Mouse (Mus musculus) thymus, postnatal 36 days (tissue): ENCODE data around the gene Chst14.

Experiments used
- DNase-seq, 2 experiments: peaks; one replicate each; pipeline ENCODE4 v3.0.0; 2022; ENCODE audit warnings: mixed read lengths in 2 of 2

Chst14 gene

DNA sequence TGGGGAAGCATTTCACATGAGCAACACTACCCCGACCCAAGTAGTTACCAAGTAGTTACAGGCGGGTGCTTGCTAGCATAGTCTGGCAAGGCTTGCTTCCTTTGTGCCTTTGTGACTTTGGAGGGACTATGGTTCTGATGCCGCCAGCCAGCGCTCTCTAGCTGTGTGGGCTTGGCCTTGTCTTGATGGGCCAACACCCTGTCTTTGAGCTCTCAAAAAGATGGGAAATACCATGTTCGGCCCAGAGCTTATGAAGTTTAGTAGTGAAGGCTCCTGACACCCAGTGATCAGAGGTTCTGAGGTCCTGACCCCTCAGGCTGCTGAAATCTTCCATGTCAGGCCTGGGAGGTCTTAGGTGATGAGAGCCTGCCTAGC lies 20.2 kb upstream of the Chst14 start:
- DNase-seq, result no peak

DNA sequence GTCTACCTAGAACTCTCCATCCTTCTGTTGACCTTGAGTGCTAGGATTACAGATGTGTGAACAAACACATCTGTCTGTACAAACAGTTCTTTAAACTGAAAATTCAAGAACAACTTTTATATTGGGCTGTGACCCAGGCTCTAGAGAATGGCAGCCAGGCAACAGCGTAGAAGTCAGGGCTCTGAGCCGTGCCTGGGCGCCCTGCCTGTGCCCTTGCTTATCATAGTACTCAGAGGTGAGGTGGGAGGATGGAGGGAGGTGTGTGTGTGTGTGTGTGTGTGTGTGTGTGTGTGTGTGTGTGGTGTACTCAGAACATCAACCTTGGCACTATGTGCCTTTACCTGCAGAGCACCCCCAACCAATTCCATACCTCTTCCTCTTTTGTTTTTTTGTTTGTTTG lies 18.5 kb upstream of the Chst14 start:
- DNase-seq, result no peak

DNA sequence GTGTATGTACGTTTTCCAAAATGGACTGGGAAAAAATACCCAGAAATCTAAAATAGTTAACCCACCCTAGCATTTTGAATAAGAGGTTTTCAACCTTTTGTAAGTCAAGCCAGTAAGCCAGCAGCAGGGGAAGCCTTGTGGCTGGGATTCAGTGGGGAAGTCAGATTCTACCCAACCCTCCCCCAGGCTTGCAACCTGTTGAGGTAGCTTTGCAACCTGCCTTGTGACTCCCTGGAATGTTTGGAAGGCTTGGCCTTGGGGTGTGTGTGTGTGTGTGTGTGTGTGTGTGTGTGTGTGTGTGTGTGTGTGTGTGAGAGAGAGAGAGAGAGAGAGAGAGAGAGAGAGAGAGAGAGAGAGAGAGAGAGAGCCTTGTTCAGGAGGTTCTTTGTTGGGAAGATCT lies 17.1 kb upstream of the Chst14 start:
- DNase-seq, result no peak

DNA sequence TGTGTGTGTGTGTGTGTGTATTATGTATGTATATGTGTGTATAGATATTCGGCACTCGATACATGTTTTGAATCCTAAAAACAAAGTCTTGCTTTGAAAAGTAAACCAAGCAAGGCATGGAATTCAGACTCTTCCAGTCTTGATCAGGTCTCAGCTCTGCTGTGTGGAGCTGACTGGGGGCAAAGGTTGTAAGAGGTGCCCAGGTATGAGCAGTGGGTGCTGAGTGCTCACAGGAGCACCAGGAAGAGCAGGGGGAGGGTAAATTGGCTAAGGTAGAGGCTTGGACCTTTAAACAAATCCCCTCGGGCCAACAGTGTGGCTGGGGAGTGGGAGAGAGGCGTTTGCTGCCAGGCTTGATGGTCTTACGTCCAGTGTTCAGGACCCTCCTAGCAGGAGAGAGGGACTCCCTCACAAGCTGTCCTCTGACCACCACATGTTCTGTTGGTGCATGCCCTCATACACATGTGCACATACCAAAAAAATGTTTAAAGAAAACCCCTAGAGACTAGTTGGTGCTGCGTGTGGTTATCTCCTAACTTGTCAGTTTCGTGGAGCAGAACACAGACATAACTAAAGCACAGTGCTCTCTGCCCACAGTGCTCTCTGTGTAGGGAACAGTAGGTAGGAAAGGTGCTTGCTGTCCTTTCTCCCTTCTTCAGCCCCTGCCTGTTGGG lies 15.6 kb upstream of the Chst14 start:
- DNase-seq, result no peak

DNA sequence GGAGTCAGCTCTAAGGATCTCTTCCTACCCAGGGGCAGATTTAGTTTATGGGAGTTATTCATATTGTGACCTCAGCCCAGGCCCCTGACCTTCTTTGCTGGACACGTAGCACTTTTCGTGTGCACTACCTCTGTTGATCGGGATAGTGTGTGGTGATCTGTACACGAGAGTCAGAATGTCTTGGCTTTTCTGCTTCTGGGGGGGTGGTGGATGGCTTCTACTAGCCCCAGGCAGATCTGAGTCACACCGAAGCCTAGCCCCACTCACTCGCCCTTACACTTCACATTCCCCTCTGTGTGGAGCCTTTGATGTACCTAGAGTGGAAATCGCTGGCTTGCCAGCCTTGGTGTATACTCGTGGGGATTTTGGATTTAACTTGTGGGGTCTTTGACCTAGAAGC lies 13.6 kb upstream of the Chst14 start:
- no peak for DNase-seq

DNA sequence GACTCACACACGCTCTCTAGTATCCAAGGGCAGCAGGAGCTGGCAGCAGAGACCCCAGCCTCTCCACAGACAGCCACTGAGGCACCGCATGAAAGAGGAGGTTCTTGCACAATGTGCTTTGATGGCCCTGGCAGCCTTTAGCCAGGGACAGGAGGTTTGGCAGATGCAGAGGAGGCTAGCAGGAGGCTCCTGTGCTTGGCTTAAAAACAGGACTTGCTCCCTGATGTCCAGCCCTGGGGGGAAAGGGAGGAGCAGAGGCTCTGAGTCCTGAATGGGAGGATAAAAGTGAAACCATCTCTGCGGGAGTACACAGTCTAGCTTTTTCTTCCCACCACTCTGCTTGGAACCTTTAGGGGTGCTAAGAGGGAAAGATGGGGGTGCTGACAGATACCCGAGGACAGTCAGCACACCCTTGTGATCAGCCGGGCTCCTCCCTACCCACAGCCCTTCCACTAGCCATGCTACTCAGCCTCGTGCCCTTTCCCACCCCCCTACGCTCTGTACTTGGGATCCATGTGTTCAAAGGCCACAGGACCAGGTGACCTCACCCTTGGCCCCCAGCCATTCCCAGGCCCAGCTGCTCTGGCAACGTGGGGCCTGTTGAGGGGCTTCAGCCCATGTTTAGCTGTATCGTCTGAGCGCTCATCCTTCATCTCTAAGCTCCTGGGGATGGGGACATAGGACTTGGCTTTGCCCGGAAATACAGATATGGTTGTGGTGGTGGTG lies 12.6 kb upstream of the Chst14 start:
- no peak for DNase-seq

DNA sequence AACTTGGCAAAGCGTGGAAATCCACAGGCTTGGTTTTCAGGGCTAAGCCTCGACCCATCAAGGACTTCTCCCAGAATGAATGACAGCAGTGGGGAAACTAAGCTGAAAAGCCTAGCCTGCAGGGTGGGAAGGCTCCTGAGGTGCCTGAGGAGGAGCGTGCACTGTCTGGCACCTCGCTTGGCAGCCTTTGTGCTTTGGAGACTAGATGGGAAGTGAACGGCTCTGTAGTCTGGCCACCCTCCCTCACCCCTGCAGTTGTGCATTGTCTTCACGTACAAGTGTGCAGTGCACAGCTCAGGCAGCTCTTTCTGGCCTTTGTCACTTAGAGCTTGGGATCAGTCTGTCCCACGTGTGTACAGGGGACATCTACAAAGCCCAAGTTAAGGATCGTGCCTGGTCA lies 11.6 kb upstream of the Chst14 start:
- DNase-seq, result no peak

DNA sequence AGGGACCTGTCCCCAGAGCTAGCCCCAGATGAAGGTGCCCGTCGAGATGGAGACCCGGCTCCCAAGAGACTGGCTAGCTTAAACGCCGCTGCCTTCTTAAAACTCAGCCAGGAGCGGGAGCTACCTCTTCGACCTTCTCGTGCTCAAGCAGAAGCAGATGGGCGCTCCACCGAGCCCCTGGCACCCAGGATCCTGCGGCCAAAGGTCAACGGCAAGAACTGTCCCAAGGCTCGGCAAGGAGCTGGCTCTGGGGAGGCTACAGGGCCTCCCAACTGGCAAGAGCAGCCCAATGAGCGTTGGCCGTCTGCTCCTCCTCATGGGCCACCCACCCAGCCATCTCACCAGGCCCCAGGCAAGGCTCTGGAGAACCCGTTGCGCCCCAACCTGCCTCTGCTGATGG lies 9.9 kb upstream of the Chst14 start:
- DNase-seq, result no peak

DNA sequence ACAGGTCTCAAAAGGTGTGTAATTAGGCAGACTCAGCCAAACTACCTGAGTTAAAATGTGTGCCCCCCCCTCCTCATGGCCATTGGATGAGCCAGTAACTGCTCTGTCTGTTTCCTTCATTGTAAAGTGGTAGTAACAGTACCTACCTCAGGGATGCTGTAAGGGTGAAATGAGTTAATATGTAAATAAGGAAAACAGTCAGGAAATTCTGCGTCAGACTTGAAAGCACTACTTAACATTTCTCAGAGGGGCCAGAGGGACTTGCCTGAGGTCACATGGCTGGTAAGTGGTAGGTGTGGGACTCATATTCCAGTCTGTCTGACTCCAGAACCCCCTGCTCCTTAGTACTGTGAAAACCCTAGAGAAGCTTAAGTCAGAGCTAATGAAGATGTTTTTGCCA lies 7.8 kb upstream of the Chst14 start:
- no peak for DNase-seq

DNA sequence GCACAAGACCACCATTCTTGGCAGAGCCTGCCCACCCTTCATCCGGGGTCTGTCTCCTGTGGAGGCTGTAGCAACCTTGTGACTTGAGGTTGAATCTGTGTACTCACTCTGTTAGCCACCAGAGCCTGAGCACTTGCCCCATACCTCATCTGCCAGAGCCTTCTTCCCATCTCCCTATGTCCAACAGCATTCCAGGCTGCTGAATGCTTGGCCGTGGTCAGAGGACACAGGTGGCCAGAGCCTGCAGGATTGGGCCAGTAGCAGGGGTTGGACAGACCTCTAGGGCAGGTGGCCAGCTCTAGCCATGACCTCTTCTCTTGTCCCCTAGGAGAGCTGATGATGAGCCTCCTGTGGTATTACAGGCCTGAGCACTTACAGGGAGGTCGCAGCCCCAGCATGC lies 5.9 kb upstream of the Chst14 start:
- DNase-seq, result no peak

DNA sequence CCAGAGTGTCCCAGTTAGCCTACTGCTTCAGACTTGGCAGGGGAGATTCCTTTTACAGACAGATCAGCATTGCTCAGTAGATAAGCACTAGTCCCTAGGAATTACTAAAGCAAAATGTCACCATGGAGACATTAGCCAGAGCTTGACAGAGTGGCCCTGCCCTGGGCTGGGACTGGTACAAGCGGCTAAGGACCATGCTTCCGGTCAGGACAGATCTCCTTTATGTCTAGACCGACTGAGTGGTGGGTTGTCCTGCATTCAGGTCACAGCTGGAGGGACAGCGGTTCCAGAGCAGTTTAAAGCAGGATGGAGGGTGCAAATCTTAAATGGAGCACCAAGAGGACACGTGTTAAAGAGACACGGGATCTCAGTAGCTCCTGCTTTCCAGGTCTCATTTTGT lies 344 bp upstream of the Chst14 start:
- no peak for DNase-seq

DNA sequence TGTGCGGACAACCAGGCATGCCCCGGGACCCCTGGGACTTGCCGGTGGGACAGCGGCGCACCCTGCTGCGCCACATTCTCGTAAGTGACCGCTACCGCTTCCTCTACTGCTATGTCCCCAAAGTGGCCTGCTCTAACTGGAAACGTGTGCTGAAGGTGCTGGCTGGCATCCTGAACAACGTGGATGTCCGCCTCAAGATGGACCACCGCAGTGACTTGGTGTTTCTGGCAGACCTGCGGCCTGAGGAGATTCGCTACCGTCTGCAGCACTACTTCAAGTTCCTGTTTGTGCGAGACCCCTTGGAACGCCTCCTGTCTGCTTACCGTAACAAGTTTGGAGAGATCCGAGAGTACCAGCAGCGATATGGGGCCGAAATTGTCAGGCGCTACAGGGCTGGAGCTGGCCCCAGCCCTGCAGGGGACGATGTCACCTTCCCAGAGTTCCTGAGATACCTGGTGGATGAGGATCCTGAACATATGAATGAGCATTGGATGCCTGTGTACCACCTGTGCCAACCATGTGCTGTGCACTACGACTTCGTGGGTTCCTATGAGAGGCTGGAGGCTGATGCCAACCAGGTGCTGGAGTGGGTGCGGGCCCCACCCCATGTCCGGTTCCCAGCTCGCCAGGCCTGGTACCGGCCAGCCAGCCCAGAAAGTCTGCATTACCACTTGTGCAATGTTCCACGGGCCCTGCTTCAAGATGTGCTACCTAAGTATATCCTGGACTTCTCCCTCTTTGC lies 873 bp downstream of the Chst14 start:
- peak in 1 of 2 experiments; percentile 27 for DNase-seq

DNA sequence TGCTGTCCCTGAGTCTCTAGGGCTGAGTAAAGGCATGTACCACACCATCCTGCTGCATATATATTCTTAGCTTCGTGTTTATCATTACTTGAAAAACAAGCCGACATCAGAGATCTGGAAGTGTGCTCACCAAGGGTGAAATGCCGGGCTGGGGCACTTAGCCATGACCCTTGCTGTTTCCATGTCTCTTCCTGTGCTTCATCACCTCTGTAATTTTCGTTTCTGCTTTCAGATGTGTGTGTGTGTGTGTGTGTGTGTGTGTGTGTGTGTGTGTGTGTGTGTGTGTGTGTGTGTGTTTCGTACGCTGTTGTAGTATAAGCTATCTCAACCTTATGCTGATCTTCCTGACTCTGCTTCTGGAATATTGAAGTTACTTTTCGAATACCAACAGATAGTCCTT lies 15.0 kb downstream of the Chst14 start:
- DNase-seq, result no peak

DNA sequence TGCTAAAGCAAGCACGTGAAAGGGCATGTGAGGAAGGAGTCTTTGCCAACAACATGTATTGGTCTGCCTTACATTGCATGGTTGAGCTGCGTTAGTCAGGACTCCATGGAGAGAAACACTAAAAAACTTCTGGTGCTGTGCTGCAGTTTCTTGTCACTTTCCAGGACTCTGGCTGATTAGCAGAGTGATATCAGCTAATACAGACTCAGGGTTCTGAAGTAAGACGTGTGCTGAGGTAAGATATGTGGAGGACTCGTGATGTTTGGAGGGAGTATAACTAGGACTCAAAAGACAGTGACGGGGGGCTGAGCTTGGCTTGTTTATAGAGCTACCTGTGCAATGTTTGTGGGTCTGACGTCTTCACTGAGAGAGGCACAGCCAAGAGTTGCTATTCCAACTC lies 16.9 kb downstream of the Chst14 start:
- no peak for DNase-seq

DNA sequence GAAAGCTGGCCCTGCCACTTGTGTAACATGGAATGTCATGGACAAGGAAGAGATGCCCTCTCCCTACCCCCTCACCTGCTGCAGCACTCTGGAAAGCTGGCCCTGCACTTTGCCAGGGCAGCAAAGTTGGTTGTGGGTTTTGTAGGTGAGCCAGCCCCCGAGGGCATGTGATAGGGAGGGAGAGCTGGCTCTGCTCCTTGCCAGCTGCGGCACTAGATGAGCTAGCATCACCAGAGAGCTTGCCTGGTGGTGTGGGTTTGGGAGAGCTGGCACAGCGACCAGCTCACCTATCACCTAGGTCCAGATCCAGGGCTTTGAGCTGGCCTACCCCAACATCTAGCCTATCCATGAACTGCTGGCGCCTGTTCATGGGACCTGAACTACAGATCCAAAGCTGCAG lies 22.5 kb downstream of the Chst14 start:
- DNase-seq, result no peak

DNA sequence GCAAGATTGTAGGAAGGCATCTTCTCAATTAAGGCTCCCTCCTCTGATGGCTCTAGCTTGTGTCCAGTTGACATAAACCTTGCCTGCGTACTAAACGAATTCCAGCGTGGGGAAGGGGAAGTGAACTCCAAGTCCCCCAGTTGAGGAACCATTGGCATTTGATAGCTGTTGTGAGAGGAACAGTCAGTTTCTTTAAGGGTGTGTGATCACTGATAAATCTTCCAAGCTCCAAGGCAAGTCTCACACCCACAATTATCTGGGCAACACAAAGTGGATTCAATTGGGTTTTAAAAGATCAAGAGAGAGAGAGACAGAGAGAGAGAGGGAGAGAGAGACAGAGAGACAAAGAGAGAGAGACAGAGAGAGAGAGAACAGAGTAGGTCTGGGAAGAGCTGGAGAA lies 23.4 kb downstream of the Chst14 start:
- DNase-seq, result no peak

DNA sequence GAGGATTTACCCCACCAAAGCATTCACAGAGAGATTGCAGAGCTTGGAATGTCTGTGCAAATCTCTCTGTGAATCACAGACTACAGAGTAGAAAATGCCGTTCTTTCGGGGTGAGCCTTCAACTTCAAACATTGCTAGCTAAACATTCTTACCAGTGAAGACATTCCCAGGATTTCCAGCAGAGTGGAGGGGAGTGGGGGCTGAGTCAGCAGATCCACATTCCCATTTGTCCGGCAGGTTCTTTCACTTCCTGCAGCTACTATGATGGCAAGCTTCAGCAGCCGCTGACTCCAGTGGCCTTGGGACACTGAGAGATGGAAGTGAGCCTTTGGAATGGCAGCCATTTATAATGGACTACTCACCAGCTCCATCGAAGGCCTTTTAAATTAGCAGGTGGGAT lies 30.2 kb downstream of the Chst14 start:
- DNase-seq, result no peak

DNA sequence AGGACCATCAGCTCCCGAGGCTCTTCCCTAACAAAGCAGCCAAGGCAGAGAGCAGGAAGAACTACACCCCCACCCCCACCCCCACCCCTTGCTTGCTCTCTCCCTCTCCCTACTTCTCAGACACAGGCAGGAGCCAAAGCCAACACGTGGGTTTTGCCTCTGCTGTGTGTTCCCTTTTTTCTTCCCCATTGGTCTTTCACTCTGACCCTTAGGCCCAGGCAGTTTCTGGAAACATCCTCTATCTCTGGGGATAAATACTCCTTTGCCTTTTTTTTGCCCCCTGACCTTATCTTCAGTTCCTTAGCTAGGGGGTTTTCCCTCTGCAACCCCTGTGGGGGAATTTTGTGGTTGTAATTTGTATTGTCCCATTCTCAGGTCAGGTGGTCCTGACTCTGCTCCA lies 33.3 kb downstream of the Chst14 start:
- DNase-seq, result no peak

DNA sequence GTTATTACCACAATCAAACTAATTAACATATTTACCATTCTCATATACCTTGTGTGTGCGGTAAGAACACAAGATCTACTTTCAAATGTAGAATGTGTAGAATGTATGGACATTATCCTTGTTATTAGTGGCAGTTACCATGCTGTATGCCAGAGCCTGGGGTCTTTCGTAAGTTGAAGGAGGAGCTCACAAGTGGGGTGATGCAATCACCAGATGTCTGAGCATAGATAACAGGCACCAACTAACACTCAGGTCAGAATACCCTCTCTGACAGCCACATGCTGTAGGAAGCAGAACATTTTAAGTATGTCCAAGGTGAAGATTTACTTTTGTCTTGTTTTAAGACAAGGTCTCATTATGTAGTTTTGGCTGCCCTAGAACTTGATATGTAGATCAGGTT lies 34.1 kb downstream of the Chst14 start:
- DNase-seq, result no peak

DNA sequence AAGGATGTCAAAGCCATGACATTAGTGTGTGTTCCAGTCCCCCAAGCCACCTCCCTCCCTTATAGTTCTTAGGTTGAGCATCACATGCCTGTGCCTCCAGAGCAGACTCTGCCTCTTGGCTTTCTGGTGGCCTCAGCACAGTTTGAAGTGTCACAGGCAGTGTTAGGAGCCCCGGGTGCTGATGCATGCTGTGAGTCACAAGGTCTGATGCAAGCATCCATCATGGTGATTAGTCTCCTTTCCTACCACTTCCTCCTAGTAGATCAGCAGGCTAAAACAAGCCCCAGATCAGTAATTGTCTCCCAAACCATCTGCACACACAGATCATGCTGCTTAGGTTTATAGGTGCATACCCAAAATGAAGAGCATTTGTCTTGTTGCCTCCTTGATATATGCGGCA lies 35.2 kb downstream of the Chst14 start:
- no peak for DNase-seq

DNA sequence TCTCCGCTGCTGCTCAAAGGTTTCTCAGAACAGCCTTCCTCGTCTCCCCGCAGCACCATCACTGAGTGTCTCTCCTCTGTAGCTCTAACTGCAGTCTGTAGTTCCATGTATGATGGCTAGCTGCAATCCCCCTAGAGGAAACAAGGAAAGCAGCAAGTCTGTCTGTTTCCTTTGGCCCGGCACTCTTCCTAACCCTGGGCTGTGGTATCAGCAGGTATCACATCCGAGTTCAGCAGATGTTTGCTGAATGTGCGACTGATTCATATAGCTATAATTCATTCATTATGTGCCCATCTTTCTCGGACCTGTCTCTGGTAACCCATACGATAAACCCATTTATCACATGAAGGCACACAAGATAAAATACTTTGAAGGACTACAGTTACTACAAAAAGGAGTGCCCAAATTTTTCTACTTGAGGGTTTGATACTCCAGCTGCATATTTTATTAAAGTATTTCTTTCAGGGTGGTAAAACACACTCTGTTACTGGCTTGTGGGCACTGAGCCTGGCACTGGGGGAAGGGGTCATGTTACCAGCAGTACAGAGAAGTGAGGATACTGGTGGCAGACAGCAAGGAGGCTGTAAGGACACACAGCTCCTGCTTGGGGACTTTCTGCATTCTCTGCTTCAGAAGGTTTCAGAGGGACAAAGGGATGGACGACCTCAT lies 36.8 kb downstream of the Chst14 start:
- no peak for DNase-seq

DNA sequence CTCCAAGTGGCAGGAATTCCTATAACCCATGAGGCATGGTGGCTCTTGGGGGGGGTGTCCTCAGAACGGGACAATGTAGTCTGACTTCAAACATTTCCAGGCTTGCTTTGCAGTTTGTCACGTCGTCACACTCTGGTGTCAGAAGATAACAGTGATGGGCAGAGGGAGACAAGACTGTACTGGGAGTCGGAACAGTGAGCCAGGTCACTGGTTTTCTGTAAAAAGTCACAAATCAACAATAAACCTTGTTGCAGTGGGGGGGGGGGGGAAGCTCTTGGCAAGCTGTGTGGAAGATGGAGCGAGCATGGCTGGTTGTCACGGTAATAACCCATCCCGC lies 37.3 kb downstream of the Chst14 start:
- no peak for DNase-seq

DNA sequence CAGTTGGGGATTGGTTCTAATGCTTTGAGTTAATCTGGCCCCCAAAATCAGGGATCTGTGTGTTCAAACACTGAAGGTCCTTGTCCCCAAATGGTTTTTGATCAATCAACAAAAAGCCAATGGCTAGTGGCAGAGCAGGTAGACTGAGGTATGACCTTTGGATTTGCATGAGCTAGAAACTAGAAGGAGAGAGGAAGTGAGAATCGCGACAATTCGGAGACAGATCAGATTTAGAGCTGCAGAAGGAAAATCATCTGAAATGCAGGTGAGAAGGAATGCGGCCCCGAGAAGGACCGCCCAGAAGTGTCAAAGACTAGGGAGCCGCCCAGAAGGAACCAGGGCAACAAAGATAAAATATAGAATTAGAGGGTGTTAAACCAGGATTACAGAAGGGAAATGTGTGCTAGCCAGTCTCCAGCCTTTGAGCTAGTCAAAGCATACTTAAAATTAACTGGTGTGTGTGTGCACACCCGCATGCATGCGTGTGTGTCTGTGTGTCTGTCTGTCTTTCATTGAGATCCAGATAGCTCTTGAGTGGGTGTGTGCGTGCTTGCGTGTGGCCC lies 43.4 kb downstream of the Chst14 start:
- DNase-seq, result no peak

DNA sequence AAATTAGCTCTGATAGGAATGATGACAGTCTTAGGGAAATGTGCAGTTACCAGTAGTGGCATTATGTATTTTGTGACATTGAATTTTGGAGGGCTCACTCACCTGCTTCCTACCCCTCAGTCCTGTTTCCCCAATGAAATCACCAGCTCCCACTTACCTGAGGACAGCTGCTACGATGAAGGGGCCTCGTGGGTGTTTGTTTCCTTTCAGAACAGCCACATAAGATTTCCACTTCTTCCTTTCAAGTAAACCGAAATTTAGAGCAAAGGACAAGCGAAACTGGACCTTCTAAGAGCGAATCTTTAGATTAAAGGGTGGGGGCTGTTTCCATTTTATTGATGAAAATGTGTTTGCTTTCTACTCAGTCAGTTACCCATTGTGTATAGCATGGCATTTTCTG lies 45.8 kb downstream of the Chst14 start:
- DNase-seq, result no peak
